Mouse (Mus musculus): Measurements from ENCODE around the gene Gtf2ird1.

GRCm38 (mm10) chr5:134321699-134322098, 134.8 kb downstream of the Gtf2ird1 start:
- TF ChIP-seq CTCF (IDR thresholded peaks at IDR 0.05; ENCODE audit: low read depth, low read length) (no peak), POLR2A (IDR thresholded peaks at IDR 0.05; ENCODE audit: extremely low read depth, insufficient read depth, low read length) (no peak)
